ENCODE assay signal across 8 mouse cellular contexts in the genomic region with DNA sequence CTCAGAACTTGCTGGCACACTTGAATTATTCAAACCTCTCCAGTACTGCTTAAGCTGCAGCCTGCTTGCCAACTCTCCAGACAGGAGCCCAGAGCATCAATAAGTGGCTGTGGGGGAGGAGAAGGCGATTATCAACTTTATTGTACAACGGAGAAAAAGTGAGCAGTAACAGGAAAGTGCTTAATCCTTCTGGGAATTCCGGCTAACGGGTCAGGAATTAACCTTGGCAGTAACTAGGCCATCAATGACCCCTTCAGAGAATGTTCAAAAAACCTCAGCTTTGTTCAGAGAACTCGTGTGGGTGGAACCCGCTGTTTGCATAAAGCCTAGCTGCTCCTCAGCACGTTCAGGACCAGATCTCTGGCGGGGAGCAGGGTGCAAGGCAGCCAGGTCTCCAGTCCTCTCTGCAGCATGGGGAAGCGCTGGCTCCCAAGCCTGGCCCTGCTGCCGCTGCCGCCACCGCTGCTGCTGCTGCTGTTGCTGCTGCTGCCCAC. TPM values are rescaled to one million over a fixed set of nuclear protein-coding genes. Genes with fewer than 3 reads are reported as not detected.
DNase-seq lines count a peak whose midpoint lies in the region; ATAC-seq and TF ChIP-seq lines count a peak whose summit lies in the region.

No protein-coding gene starts in this region.

- DNase-seq in cerebellum, adult 9-11 months, result peak; percentile 3
- no peak for DNase-seq in cerebellum, postnatal 4 days (ENCODE audit: low spot score in 2 of 2)
- DNase-seq in kidney, postnatal 0 days (ENCODE audit: low spot score), result peak; percentile 2
- no peak for DNase-seq in spleen, postnatal 10 days (ENCODE audit: low spot score in 2 of 2)

- WGBS in forebrain, embryonic 12.5 days, result 2% methylated on average over 12 of the region's 12 CpGs
- WGBS in kidney, postnatal 0 days, result 5% methylated on average over 12 of the region's 12 CpGs
- WGBS in liver, embryonic 16.5 days (ENCODE audit: insufficient replicate concordance), result 9% methylated on average over 12 of the region's 12 CpGs
- WGBS in stomach, embryonic 16.5 days, result 7% methylated on average over 12 of the region's 12 CpGs

- H3K9ac ChIP-seq in forebrain, embryonic 12.5 days, result peak overlapping the region; percentile 47; the same call in 1 of the 2 replicates
- H3K9ac ChIP-seq in kidney, postnatal 0 days (ENCODE audit: low read depth, low read length), result no peak overlapping the region
- H3K9ac ChIP-seq in liver, embryonic 16.5 days (ENCODE audit: low read depth, low read length), result peak overlapping the region; percentile 18; the same call in 1 of the 2 replicates
- no peak overlapping the region for H3K9ac ChIP-seq in stomach, embryonic 16.5 days (ENCODE audit: low read length)

- peak overlapping the region; percentile 61 for H3K4me3 ChIP-seq in E14TG2a.4 (replicated peaks; ENCODE audit: low read length)
- H3K4me3 ChIP-seq in forebrain, embryonic 12.5 days (replicated peaks), result peak overlapping the region; percentile 24
- no peak overlapping the region for H3K4me3 ChIP-seq in kidney, postnatal 0 days (replicated peaks; ENCODE audit: low read depth, low read length)
- peak overlapping the region; percentile 43 for H3K4me3 ChIP-seq in liver, embryonic 16.5 days (ENCODE audit: low read depth, low read length)
- no peak overlapping the region for H3K4me3 ChIP-seq in stomach, embryonic 16.5 days (replicated peaks; ENCODE audit: low read length)

- H3K4me2 ChIP-seq in forebrain, embryonic 12.5 days, result peak overlapping the region; percentile 52
- peak overlapping the region; percentile 6; the same call in 1 of the 2 replicates for H3K4me2 ChIP-seq in kidney, postnatal 0 days (ENCODE audit: low read length)
- H3K4me2 ChIP-seq in liver, embryonic 16.5 days (ENCODE audit: low read depth, low read length), result no peak overlapping the region; the same call in 1 of the 2 replicates
- peak overlapping the region; percentile 28; the same call in 1 of the 2 replicates for H3K4me2 ChIP-seq in stomach, embryonic 16.5 days (ENCODE audit: low read depth, low read length)

- no peaks in the 10 kb centered on the region for H3K36me3 ChIP-seq in E14TG2a.4 (ENCODE audit: insufficient read depth, low read length)
- H3K36me3 ChIP-seq in forebrain, embryonic 12.5 days (replicated peaks), result no peaks in the 10 kb centered on the region
- H3K36me3 ChIP-seq in kidney, postnatal 0 days (ENCODE audit: insufficient read depth, low read length), result no peaks in the 10 kb centered on the region
- no peaks in the 10 kb centered on the region for H3K36me3 ChIP-seq in liver, embryonic 16.5 days (ENCODE audit: control insufficient read depth, insufficient read depth)
- no peaks in the 10 kb centered on the region for H3K36me3 ChIP-seq in stomach, embryonic 16.5 days (ENCODE audit: control insufficient read depth, insufficient read depth, low read length)

- peaks cover 8% of the 10 kb centered on the region; the same call in 1 of the 2 replicates for H3K9me3 ChIP-seq in E14TG2a.4 (ENCODE audit: low read length)
- no peaks in the 10 kb centered on the region for H3K9me3 ChIP-seq in forebrain, embryonic 12.5 days
- H3K9me3 ChIP-seq in kidney, postnatal 0 days (replicated peaks; ENCODE audit: low read length), result no peaks in the 10 kb centered on the region
- H3K9me3 ChIP-seq in liver, embryonic 16.5 days (replicated peaks; ENCODE audit: control insufficient read depth, low read length), result no peaks in the 10 kb centered on the region
- no peaks in the 10 kb centered on the region for H3K9me3 ChIP-seq in stomach, embryonic 16.5 days (replicated peaks; ENCODE audit: control insufficient read depth, low read length)

- no peaks in the 10 kb centered on the region for H3K27me3 ChIP-seq in E14TG2a.4 (ENCODE audit: insufficient read depth, low read length)
- H3K27me3 ChIP-seq in forebrain, embryonic 12.5 days, result peaks cover 3% of the 10 kb centered on the region; the same call in 1 of the 2 replicates
- H3K27me3 ChIP-seq in kidney, postnatal 0 days (ENCODE audit: insufficient read depth, low read length), result no peaks in the 10 kb centered on the region
- no peaks in the 10 kb centered on the region for H3K27me3 ChIP-seq in liver, embryonic 16.5 days (ENCODE audit: control insufficient read depth, insufficient read depth, low read depth, low read length)
- H3K27me3 ChIP-seq in stomach, embryonic 16.5 days (ENCODE audit: control insufficient read depth, insufficient read depth, low read length), result no peaks in the 10 kb centered on the region

- peaks cover 16% of the 10 kb centered on the region for H3K4me1 ChIP-seq in E14TG2a.4 (replicated peaks; ENCODE audit: low read depth, low read length)
- peaks cover 11% of the 10 kb centered on the region for H3K4me1 ChIP-seq in forebrain, embryonic 12.5 days
- no peaks in the 10 kb centered on the region for H3K4me1 ChIP-seq in kidney, postnatal 0 days (replicated peaks; ENCODE audit: insufficient read depth, low read length)
- H3K4me1 ChIP-seq in liver, embryonic 16.5 days (ENCODE audit: control insufficient read depth, low read depth, low read length), result no peaks in the 10 kb centered on the region
- no peaks in the 10 kb centered on the region for H3K4me1 ChIP-seq in stomach, embryonic 16.5 days (ENCODE audit: control insufficient read depth, insufficient read depth, low read length)

- H3K27ac ChIP-seq in forebrain, embryonic 12.5 days, result no peak overlapping the region
- H3K27ac ChIP-seq in kidney, postnatal 0 days, result no peak overlapping the region
- H3K27ac ChIP-seq in liver, embryonic 16.5 days (ENCODE audit: low read length), result no peak overlapping the region
- no peak overlapping the region for H3K27ac ChIP-seq in stomach, embryonic 16.5 days (ENCODE audit: low read length)

- TF ChIP-seq CTCF in E14TG2a.4 (conservative IDR thresholded peaks at IDR 0.05; ENCODE audit: low read length), result no peak
- TF ChIP-seq CTCF in kidney, postnatal 0 days (IDR thresholded peaks at IDR 0.05; ENCODE audit: low read depth), result no peak

- peak; percentile 60; the same call in 1 of the 2 replicates for ATAC-seq in forebrain, embryonic 12.5 days (ENCODE audit: low FRiP score)
- ATAC-seq in kidney, postnatal 0 days (replicated peaks; ENCODE audit: low FRiP score, low read depth), result no peak
- peak; percentile 71 for ATAC-seq in liver, embryonic 16.5 days (ENCODE audit: low read depth)
- peak; percentile 29; the same call in 1 of the 2 replicates for ATAC-seq in stomach, embryonic 16.5 days (ENCODE audit: insufficient read depth, low FRiP score)

RNA-seq across cellular contexts. Expression of a gene that starts 0.7 kb away (rescaled TPM):
- 2.1 and 2.3 TPM in 2 replicates for polyA plus RNA-seq in forebrain, embryonic 12.5 days (2016; fragmentation: Nextera tagmentation; extraction: Ambion mirVana)
- polyA plus RNA-seq in kidney, postnatal 0 days (2015; fragmentation: Nextera tagmentation; extraction: Ambion mirVana), result 0.20 TPM in 2 replicates
- 156 and 169 TPM in 2 replicates for polyA plus RNA-seq in liver, embryonic 16.5 days (2015; fragmentation: Nextera tagmentation; extraction: Ambion mirVana)
- 2.9 and 3.7 TPM in 2 replicates for polyA plus RNA-seq in stomach, embryonic 16.5 days (2015; fragmentation: Nextera tagmentation; extraction: Ambion mirVana)

Comparison
In these comparisons a context has a peak if more than half of its experiments do, and no peak if none do; other contexts are left out.
1. DNase-seq: peak in cerebellum, adult 9-11 months (single experiment) and kidney, postnatal 0 days (single experiment); none in cerebellum, postnatal 4 days (0 of 2) and spleen, postnatal 10 days (0 of 2).
2. H3K4me3 ChIP-seq: peak in E14TG2a.4 (single experiment), forebrain, embryonic 12.5 days (single experiment) and liver, embryonic 16.5 days (single experiment); none in kidney, postnatal 0 days (single experiment) and stomach, embryonic 16.5 days (single experiment).
3. H3K9ac ChIP-seq: peak in forebrain, embryonic 12.5 days (single experiment) and liver, embryonic 16.5 days (single experiment); none in kidney, postnatal 0 days (single experiment) and stomach, embryonic 16.5 days (single experiment).
4. RNA of a gene that starts 0.7 kb away (polyA plus RNA-seq): 156 to 169 TPM in liver, embryonic 16.5 days; 2.9 to 3.7 TPM in stomach, embryonic 16.5 days, 2.1 to 2.3 TPM in forebrain, embryonic 12.5 days and 0.20 TPM in kidney, postnatal 0 days; every median in the first group is over 10 times any median in the second.